Mouse (Mus musculus): Measurements from ENCODE around the gene Cox10. TPM values are rescaled to one million over a fixed set of nuclear protein-coding genes. Genes with fewer than 3 reads are reported as not detected.

Gene Cox10
- polyA plus RNA-seq, 1 experiment: 0.88 TPM

GRCm38 (mm10) chr11:63991958-63992357 lies 87.3 kb downstream of the Cox10 start:
- Histone ChIP-seq H3K9me3 (ENCODE audit: control insufficient read depth, low read length) (no peaks in the 10 kb centered on the region), H3K27me3 (ENCODE audit: control insufficient read depth) (no peaks in the 10 kb centered on the region), H3K4me1 (ENCODE audit: control insufficient read depth) (no peaks in the 10 kb centered on the region), H3K4me3 (replicated peaks) (no peak overlapping the region), H3K36me3 (ENCODE audit: control insufficient read depth) (peaks cover 13% of the 10 kb centered on the region)
- no peak for TF ChIP-seq TAL1 (IDR thresholded peaks at IDR 0.05; ENCODE audit: low read length)
- no peak for TF ChIP-seq GATA1 (IDR thresholded peaks at IDR 0.05; ENCODE audit: low read length)

GRCm38 (mm10) chr11:63990759-63991158 lies 88.5 kb downstream of the Cox10 start:
- Histone ChIP-seq H3K9me3 (ENCODE audit: control insufficient read depth, low read length) (no peaks in the 10 kb centered on the region), H3K4me3 (replicated peaks) (no peak overlapping the region), H3K36me3 (ENCODE audit: control insufficient read depth) (peaks cover 13% of the 10 kb centered on the region), H3K4me1 (ENCODE audit: control insufficient read depth) (no peaks in the 10 kb centered on the region), H3K27me3 (ENCODE audit: control insufficient read depth) (no peaks in the 10 kb centered on the region)
- TF ChIP-seq TAL1 (IDR thresholded peaks at IDR 0.05; ENCODE audit: low read length) (no peak), GATA1 (IDR thresholded peaks at IDR 0.05; ENCODE audit: low read length) (no peak)

GRCm38 (mm10) chr11:63990311-63990710 lies 89.0 kb downstream of the Cox10 start:
- H3K27me3 ChIP-seq (ENCODE audit: control insufficient read depth): no peaks in the 10 kb centered on the region
- H3K9me3 ChIP-seq (ENCODE audit: control insufficient read depth, low read length): no peaks in the 10 kb centered on the region
- no peak for TF ChIP-seq GATA1 (IDR thresholded peaks at IDR 0.05; ENCODE audit: low read length)
- no peak for TF ChIP-seq TAL1 (IDR thresholded peaks at IDR 0.05; ENCODE audit: low read length)
- no peaks in the 10 kb centered on the region for H3K4me1 ChIP-seq (ENCODE audit: control insufficient read depth)
- peaks cover 13% of the 10 kb centered on the region for H3K36me3 ChIP-seq (ENCODE audit: control insufficient read depth)
- no peak overlapping the region for H3K4me3 ChIP-seq (replicated peaks)

- H3K9me3 ChIP-seq (ENCODE audit: control insufficient read depth, low read length): no peaks in the 10 kb centered on the region
- no peaks in the 10 kb centered on the region for H3K4me1 ChIP-seq (ENCODE audit: control insufficient read depth)
- no peaks in the 10 kb centered on the region for H3K27me3 ChIP-seq (ENCODE audit: control insufficient read depth)
- no peak for TF ChIP-seq TAL1 (IDR thresholded peaks at IDR 0.05; ENCODE audit: low read length)
- no peak for TF ChIP-seq GATA1 (IDR thresholded peaks at IDR 0.05; ENCODE audit: low read length)
- H3K36me3 ChIP-seq (ENCODE audit: control insufficient read depth): peaks cover 13% of the 10 kb centered on the region
- no peak overlapping the region for H3K4me3 ChIP-seq (replicated peaks)
Measured at GRCm38 (mm10) chr11:63988991-63989860, 90.0 kb downstream of the Cox10 start.

- no peak overlapping the region for H3K4me3 ChIP-seq (replicated peaks)
- no peaks in the 10 kb centered on the region for H3K4me1 ChIP-seq (ENCODE audit: control insufficient read depth)
- H3K27me3 ChIP-seq (ENCODE audit: control insufficient read depth): no peaks in the 10 kb centered on the region
- TF ChIP-seq TAL1 (IDR thresholded peaks at IDR 0.05; ENCODE audit: low read length): no peak
- no peak for TF ChIP-seq GATA1 (IDR thresholded peaks at IDR 0.05; ENCODE audit: low read length)
- no peaks in the 10 kb centered on the region for H3K9me3 ChIP-seq (ENCODE audit: control insufficient read depth, low read length)
- peaks cover 10% of the 10 kb centered on the region for H3K36me3 ChIP-seq (ENCODE audit: control insufficient read depth)
Measured at GRCm38 (mm10) chr11:63988031-63988665, 91.1 kb downstream of the Cox10 start.

GRCm38 (mm10) chr11:63986710-63987109 lies 92.6 kb downstream of the Cox10 start:
- TF ChIP-seq GATA1 (IDR thresholded peaks at IDR 0.05; ENCODE audit: low read length): no peak
- TF ChIP-seq TAL1 (IDR thresholded peaks at IDR 0.05; ENCODE audit: low read length): no peak
- no peak overlapping the region for H3K4me3 ChIP-seq (replicated peaks)
- no peaks in the 10 kb centered on the region for H3K4me1 ChIP-seq (ENCODE audit: control insufficient read depth)
- H3K36me3 ChIP-seq (ENCODE audit: control insufficient read depth): peaks cover 6% of the 10 kb centered on the region
- no peaks in the 10 kb centered on the region for H3K27me3 ChIP-seq (ENCODE audit: control insufficient read depth)
- H3K9me3 ChIP-seq (ENCODE audit: control insufficient read depth, low read length): no peaks in the 10 kb centered on the region

- no peaks in the 10 kb centered on the region for H3K27me3 ChIP-seq (ENCODE audit: control insufficient read depth)
- TF ChIP-seq TAL1 (IDR thresholded peaks at IDR 0.05; ENCODE audit: low read length) (no peak), GATA1 (IDR thresholded peaks at IDR 0.05; ENCODE audit: low read length) (no peak)
- no peak overlapping the region for H3K4me3 ChIP-seq (replicated peaks)
- no peaks in the 10 kb centered on the region for H3K9me3 ChIP-seq (ENCODE audit: control insufficient read depth, low read length)
- H3K4me1 ChIP-seq (ENCODE audit: control insufficient read depth): no peaks in the 10 kb centered on the region
- peaks cover 3% of the 10 kb centered on the region for H3K36me3 ChIP-seq (ENCODE audit: control insufficient read depth)
Measured at GRCm38 (mm10) chr11:63985481-63985880, 93.8 kb downstream of the Cox10 start.

GRCm38 (mm10) chr11:63984622-63985168 lies 94.6 kb downstream of the Cox10 start:
- Histone ChIP-seq H3K36me3 (ENCODE audit: control insufficient read depth) (no peaks in the 10 kb centered on the region; the same call in 1 of the 2 replicates), H3K9me3 (ENCODE audit: control insufficient read depth, low read length) (no peaks in the 10 kb centered on the region), H3K4me3 (replicated peaks) (no peak overlapping the region), H3K4me1 (ENCODE audit: control insufficient read depth) (no peaks in the 10 kb centered on the region), H3K27me3 (ENCODE audit: control insufficient read depth) (no peaks in the 10 kb centered on the region)
- no peak for TF ChIP-seq TAL1 (IDR thresholded peaks at IDR 0.05; ENCODE audit: low read length)
- TF ChIP-seq GATA1 (IDR thresholded peaks at IDR 0.05; ENCODE audit: low read length): no peak

- Histone ChIP-seq H3K27me3 (ENCODE audit: control insufficient read depth) (no peaks in the 10 kb centered on the region), H3K9me3 (ENCODE audit: control insufficient read depth, low read length) (no peaks in the 10 kb centered on the region), H3K36me3 (ENCODE audit: control insufficient read depth) (peaks cover 25% of the 10 kb centered on the region), H3K4me1 (ENCODE audit: control insufficient read depth) (no peaks in the 10 kb centered on the region), H3K4me3 (replicated peaks) (no peak overlapping the region)
- TF ChIP-seq GATA1 (IDR thresholded peaks at IDR 0.05; ENCODE audit: low read length) (no peak), TAL1 (IDR thresholded peaks at IDR 0.05; ENCODE audit: low read length) (no peak)
Measured at GRCm38 (mm10) chr11:63977741-63978140, 101.5 kb downstream of the Cox10 start.
